Mouse (Mus musculus) brain, embryonic 14.5 days (tissue): ENCODE measurements around the gene Twf1.

Source experiments
- CTCF ChIP-seq: fragments of 200-500 bp; IDR thresholded peaks from 2 replicates; pipeline ENCODE4 v1.5.1; 2012; ENCODE audit warnings: inconsistent platforms, mild to moderate bottlenecking, moderate library complexity, borderline replicate concordance; ENCODE audit not compliant: insufficient read depth, insufficient read length; ENCODE audit errors: extremely low read depth
- POLR2A ChIP-seq: fragments of 200-500 bp; IDR thresholded peaks from 2 replicates; pipeline ENCODE4 v1.6.1; 2012; ENCODE audit warnings: mild to moderate bottlenecking, inconsistent platforms, borderline replicate concordance; ENCODE audit not compliant: poor library complexity, insufficient read depth, insufficient read length, severe bottlenecking; ENCODE audit errors: extremely low read depth

- TF ChIP-seq POLR2A (no peak), CTCF (no peak)
Measured at GRCm38 (mm10) chr15:94553536-94553935, 36.2 kb downstream of the Twf1 start.
